Mouse (Mus musculus) adrenal gland, adult 8-10 months (tissue): Measurements from ENCODE around the gene Dph1. TPM values are rescaled to one million over a fixed set of nuclear protein-coding genes. Genes with fewer than 3 reads are reported as not detected.

Source experiments
- DNase-seq: peaks from one replicate; pipeline ENCODE4 v3.0.0; 2022
- total RNA-seq, 4 experiments: library from RNA; stranded (reverse); gene quantifications; 2 replicates each; pipeline ENCODE4 v1.2.4; 2022

Gene Dph1
- total RNA-seq, 4 experiments from 2014 or later, result 32.3 to 46.1 (median 44.7) TPM

DNA sequence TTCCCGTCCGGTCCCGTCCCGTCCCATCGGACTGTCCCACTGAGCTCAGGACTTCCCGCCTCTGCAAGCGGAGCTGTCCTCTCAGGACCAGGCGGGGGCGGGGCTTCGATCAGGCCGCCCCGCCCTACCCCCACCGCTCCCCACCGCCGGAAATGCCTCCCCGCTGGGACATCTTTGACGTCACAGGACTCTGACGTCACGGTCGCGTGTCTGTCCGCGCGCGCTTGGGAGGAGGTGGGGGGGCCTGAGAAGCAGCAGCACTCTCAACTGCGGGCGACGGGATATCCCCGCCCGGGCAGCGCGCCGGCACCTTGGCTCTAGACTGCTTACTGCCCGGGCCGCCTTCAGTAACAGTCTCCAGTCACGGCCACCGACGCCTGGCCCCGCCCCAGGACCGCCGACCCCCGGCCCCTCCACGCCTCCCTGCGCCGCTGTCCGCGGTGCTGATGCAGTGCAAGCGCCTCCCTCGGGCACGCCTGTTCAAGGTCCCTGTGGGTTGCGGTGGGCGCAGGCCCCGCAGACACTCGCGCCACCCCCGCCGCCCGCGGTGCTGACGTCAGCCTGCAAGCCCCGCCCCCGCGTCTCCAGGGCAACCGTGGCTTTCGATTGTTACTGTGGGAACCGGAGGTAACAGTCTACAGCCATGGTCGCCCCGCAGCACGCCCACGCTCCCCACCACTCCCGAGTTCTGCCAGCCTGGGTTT is 17.8 kb downstream of the Dph1 start:
- DNase-seq, result peak; percentile 85

DNA sequence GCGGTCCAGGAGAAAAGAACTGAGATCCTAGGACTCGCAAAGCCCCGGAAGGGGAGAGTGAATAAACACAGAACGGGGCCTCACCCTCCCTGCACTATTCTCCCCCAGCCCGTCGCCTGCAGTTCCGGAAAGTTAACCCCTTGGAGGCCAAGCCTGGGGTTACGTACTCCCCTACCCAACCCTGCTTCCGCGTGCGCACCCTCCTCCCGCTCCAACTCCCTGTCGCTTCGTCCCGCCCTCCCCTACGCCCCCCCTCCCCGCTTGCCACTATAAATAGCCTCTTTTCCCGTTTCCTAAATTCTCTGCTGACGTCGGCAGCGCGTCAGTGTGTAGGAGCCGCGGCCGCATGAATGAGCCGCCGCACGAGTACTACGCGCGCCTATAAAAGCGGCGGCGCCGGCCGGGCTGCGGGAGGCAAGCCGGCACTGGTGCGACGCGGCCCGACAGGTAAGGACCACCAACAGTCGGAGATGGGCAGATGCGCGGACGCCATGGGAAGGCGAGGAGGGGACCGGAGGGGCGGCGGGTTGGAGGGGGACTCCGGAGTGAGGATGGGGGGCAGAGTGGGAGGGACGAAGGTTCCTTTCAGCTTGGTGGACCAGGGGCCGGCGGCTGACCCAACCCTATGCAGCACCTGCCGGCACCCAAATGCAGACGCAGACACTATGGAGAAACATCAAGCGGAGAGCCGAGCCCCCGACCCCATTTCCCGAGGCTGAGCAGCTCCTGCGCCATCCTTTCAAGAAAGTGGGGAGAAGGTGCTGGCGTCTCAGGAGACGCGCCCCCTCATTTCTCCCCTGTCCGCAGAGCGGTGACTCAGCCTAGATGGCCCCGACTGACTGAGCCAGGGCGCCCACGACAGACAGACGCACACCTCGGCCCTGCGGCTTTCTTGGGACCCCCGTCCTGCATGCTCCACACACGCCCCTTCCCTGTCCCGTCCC is 18.6 kb downstream of the Dph1 start:
- no peak for DNase-seq

DNA sequence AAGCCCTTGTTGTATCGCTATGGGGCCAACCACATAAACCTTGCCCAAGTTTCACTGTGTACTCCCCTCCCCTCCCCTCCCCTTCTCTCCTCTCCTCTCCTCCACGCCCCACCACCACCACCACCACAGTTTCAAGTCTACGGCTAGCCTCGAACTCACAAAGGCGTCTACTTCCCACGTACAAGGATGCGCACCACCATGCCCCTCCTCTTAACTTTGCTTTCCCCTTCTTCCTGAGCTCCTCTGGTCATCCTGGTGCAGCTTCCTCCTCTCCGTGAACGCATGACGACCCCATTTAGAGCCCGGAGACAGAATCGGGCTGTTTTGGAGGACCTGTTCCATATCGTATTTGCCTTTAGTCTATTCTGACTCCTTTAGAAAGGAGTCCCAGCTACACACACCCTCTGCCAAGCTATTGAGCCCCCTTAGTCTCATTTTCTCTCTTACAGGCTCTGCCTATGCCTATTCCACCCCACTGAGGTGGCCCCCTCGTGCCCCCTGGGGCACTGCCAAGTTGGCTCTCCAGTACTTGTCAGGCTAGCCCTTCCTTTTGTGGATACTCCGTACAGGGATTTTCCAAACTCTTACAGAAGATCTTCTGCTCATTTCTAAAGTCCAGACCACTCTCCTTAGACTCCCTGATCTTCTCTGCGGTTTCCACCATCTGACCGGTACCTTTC is 19.7 kb downstream of the Dph1 start:
- no peak for DNase-seq

DNA sequence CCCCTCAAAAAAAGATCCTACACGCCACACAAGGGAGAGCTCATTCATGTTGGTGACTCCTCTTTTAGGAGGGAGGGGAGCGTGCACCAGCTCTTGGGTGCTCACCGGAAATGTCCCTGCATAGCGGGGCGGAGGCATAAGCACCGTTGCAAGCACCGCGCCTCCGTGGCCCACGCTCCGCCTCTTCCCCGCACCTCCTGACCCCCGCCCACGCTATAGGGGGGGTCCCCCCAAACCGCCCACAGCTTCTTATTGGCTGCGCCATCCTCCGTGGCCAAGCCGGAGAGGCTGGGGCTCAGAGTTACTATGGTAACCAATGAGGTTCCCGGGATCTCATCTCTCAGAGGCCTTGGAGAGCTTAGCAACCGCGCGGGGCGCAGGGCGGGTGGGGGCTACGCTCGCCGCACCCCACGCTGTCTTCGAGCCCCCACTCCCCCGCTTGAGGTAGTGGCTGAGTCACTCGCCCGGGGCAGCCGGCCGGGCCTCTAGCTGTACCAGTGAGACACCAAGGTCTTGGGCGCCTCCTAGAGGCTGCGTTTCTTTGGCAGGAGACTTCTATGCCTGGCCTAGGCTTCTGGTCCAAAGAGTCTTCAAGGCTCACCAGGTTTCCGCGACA is 20.8 kb downstream of the Dph1 start:
- DNase-seq, result peak; percentile 92

DNA sequence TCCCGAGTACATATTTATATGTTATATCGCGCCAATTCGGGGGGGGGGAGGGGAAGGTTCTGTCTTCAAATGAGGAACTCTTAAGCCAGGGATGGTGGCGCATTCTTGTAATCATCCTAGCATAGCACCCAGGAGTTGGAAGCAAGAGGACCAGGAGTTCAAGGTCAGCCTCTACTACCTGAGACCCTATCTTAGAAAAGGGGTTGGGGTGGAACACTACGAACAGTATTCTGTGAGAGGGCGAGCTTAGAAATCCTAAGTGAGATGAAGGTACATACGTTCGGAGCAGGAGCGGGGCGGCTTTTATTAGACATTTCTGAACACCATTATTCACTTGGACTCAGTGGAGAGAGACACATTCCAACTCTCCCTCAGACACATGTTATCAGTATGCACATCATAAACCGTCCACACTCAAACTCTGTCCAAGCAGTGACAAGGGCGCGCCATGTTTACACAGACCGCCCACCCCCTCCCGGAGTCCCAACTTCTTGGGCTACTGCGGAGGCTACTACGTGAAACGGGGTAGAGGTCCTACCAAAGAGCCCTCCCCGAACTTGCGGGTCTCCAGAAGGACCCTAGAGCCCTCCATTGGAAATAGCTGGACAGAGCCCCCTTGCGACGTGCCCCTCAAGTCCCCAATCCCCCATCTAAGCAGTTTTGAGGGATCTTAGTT is 21.5 kb downstream of the Dph1 start, which contains the start of gene Hic1:
Hic1 (minus strand) TSS at position 115 of the 676 bp plus-strand sequence.
- no peak for DNase-seq

DNA sequence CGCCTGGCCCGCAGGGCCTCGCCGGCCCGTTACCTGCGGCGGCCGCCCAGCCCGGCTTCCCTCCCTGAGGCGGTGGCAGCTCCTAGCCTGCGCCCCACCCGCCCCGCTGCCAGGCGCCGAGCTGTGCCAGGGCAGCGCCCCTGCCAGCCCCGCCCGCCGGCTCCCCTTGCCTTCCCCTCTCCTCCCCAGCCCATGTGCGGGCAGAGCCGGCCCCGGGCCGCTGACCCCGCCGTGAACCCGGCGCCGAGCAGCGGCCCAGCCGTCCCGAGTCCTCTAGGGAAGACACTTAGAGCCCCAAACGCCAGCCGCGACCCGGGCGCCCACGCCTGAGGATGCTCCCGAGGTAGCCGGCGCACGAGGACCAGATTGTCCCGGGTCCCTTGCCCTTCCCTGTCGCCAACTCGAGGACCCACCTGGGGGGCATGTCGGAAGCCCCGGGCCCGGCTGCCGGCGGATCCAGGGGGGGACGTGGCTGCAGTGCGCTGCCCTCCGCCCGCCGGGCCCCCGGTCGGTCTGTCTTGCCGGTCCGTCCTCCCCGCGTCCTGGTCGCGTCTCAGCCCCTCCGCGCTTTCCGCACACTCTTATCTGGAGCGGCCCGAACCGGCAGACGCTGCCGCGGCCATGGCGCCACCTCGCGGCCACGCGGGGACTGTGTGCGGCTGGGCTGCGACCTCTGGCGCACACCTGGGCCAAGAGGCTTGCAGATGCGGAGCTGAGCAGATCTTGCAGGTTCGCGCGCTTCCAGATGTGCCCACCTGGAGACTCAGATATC is 22.3 kb downstream of the Dph1 start:
- DNase-seq, result peak; percentile 73

DNA sequence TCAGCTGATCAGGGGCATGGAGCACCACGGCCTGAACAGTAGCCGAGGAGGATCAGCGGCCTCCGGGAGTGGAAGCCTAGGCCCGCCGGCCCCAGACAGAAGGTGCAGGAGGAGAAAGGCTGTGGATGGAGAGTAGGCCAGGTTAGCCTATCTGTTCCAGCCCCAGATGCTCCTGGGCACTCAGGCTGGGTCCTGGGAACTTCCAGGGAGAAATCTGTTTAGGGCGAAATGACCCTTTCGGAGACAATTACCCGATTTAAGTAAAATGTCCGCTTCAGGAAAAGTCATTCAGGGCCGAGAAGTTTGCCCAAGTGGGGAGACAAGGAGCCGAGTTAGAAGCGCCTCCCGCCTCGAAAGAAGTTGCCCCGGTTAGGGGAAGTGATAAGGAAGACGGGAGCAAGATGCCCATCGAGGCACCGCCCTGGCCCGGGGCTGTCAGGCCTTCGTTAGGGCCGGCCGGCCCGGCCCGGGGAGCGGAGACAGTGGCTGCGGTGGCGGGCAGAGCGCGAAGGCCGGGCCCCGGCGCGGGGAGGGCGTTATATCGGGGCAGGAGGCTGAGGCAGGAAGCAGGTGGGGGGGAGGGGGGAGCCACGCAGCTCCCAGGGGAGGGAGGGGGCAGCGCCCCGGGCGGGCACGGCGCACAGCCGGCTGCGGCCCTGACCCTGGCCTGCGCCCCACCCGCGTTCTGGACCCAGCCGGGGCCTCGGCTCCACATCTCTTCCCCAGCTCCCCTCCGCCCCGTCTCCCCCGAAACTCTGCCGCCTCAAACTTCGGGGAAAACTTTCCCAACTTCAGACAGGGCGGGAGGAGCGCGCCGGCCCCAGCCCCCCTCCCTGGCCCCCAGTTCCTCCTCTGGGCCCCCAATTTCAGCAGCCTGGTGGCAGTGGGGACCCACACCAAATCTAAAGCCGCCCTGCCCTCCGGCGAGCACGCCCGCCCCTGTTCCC is 23.1 kb downstream of the Dph1 start:
- no peak for DNase-seq

DNA sequence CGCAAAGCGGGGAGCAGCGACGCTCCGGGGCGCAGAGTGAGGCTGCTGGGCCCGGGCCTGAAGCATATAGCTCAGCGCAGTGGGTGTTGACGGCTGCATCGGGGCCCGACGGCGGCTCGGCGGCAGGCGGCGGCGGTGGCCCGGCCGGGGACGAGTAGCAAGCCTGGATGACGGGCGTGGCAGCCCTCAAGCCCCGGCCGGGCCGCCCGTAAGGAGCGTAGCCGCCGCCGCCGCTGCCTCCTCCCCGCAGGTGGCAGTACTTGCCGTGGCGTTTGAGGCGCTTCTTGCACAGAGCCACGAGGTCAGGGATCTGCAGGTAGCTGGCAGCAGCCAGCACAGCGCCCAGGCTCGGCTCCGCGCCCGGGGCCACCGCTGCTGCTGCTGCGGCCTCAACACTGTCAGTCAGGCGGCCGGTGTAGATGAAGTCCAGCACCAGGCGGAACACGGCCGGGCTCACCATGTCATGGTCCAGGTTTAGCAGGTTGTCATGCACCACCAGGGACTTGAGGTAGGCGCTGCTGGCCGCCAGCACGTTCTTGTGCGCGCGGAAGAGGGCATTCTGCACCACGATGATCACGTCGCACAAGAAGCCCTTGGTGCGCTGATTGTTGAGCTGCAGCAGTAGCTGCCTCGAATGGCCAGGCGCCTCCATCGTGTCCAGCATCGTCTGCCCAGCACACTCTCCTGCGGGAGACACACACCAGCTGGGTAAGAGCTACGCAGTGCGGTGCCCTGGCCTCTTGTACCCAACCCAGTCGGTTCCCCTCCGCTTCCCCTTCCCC is 24.0 kb downstream of the Dph1 start:
- no peak for DNase-seq

DNA sequence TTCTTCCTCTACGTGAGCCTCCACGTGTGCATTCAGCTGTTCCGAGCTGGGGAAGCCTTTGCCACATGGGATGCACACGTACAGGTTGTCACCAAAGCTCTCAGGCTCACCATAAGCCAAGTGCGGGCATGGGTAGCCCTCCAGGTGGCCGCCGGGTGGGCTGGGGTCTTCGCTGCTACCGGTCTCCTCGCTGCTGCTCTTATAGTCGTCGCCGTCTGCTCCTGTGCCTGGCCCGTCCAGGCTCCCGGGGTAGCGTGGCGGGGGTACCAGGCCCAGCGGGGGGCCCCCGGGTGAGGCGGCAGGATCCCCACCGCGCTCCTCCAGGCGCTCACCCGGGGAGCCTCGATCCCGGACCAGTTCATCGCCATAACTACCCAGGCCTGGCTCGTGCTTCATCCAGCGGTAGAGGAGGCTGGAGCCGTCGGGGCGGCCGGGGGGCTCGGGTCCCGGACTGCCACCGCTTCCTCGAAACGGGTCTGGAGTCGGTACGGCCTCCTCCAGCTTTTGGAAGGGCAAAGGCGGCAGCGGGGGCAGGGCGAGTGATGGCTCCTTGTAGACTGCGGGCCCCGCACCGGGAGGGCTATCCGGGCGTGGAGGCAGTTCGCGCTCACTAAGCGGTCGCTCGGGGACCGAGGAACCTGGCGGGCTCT is 24.7 kb downstream of the Dph1 start:
- DNase-seq, result no peak

DNA sequence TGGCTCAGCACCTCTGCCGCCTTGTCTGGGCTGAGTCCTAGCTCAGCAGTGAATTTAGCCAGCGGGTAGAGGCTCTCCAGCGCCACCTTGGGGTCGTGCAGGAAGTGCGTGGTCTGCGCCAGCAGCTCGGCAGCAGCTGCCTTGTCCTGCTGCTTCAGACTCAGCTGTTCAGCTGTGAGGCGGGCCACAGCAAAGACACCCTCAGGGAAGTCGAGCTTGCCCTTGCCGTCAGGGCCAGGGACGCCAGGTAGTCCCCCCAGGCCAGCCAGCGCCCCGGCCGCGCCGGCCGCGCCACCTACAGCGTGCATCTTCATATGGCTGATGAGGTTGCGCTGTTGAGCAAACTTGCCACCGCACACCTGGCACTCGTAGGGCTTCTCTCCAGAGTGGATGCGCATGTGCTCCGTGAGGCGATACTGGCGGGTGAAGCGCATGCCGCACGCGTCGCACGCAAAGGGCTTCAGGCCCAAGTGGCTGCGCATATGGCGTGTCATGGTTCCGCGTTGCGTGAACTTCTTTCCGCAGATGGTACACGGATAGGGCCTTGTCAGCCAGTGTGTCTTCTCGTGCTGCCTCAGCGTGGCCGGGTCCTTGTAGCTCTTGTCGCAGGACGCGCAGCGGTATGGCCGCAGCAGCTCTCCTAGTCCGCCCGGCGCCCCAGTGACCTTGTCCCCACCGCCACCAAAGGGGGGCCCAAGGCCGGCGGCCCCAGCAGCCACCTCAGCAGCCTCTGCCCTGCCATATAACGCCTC is 25.4 kb downstream of the Dph1 start:
- peak; percentile 59 for DNase-seq

DNA sequence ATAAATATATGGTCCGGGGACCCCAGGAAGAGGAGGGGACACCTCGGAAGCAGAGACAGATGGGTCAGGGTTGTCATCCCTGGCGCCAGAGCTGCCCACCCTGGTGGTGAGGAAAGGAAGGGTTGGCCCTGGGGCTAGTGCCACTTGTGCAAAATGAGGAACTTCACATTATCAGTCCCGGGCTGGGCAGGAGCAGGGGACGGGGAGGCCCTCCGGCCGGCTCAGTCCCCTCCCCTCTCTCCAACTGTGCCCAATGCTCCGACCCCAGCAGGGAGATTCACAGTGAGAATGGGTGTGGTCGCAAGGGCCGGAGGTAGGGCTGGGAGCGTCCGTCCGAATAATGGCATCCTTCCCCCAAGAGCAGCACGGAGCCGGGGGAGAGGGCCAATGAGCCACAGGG is 26.3 kb downstream of the Dph1 start:
- DNase-seq, result no peak

DNA sequence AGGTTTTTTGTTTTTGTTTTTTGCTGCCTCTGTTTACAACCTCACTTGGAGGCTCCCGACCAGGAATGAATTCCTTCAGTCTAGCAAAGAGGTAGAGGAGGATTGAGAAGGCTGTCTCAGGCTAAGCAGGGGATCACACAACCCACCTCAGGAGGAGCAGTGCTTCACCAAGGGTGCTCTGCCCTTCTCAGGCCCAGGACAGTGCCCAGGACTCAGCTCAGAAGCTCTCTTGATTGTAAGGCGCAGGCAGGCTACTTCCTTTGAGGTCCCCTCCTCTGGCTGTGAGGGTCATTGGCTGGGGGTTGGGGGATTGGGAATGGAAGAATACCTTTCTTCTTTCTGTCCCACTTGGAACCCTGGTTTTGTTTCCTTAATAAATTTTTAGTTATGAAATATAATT is 27.0 kb downstream of the Dph1 start:
- DNase-seq, result no peak

DNA sequence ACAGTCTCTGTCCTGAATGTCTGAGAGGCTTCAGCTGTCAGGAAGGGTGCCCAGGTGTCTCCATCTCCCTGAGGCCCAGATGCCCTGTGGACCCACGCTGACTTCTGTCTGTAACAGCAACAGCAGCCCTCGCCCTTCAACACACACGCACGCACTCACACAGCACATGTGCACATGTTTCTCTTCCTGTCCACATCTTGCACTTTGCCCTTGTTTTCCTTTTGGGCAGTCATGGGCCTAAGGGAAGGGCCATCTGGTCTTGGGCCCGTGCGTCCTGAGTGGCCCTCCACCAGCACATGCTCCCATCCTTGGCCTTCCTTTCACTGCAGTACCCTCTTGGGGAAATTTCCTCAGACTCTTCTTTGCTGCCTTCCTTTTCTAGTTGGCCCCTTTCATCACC is 27.7 kb downstream of the Dph1 start:
- DNase-seq, result no peak

DNA sequence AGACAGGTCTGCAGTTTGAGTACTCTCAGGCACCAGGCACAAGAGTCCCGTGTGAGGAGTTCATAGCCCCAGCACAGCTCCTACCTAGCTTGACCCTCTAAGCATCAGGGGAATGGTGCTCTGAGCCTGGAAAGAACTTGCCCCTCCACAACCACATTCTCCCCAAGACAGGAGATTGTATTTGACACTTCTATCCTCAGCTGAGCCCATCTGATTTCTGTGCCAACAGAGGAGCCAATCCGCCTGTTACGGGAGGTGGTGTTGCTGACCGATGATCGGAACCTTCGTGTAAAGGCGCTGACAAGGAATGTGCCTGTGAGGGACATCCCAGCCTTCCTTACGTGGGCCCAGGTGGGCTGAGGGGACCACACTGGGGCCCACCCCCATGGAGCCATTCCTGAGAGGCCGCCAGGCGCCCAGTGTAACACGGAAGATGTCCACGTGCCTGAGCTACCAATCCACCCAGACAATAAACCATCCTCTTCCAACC is 28.4 kb downstream of the Dph1 start:
- no peak for DNase-seq

DNA sequence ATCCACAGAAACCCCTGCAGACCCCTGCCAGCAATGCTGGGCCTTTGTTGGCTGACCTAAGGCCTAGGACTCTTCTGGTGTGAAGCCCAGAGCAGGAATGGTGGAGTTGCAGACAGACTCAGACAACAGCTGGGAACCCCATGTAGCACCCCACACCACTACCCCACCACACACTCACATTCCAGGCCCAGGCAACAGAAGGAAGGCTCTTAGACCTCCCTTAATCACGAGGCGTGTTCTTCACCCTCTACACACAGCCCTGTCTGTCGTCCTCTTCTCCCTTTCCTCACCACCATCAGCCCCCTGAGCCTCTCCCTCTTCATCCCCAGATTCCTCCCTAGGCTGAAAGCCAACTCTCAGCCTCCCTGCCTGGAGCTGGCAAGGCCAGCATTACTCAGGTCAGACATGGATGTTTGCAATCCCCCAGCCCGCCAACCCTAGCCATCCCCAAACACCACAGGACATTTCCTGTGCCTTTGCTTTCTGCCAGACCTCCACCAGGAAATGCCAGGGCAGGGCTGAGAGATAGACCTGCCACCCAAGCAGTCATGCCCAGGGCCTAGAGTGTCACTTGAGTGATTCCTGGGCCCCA is 29.5 kb downstream of the Dph1 start:
- DNase-seq, result no peak

DNA sequence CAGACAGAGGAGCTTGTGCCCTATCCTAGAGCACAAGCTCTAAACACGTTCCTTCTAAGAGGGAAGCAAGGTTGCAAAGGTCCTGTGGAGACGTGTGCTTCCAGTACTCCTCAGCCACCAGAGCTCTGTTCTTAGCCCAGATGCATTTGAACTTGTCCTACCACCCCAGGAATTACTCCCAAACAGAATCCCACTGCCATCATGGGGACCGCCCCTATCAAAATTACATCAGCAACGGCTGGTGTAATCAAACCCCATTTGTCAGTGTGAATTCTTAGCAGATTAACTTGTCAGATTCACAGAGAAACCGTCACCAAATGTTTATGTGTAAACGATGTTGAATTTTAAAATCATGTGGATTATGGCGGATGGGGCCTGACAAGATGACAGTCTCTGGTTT is 30.1 kb downstream of the Dph1 start:
- DNase-seq, result no peak

DNA sequence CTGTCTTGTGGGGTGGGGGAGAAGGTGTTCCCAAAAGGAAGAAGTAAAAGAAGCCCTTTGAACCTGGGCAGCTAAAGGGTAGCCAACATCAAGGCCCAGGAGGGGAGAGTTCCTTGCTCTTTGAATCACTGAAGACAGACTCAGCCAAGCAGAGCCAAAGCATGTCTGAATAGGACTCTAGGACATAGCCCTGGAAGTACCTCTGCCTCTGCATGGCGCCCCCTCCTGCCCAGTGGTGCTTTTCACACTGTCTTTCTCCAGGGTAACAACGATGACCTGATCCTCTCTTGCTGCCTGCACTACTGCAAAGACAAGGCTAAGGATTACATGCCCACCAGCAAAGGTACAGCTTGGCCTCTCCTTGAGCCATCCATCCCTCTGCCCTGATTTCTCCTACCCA is 31.5 kb downstream of the Dph1 start:
- DNase-seq, result no peak
